Mouse (Mus musculus) frontal cortex, postnatal 36 days (tissue): ENCODE measurements at regions not wholly inside any gene's neighbourhood (a gene's known extent, or its start where the extent isn't known, plus 50 kb on each side); places are given as distances from the start of the nearest gene placed in this dataset.

Experiments used
- DNase-seq, 2 experiments: peaks; one replicate each; pipeline ENCODE4 v3.0.0; 2022; ENCODE audit warnings: low spot score in 2 of 2

DNA sequence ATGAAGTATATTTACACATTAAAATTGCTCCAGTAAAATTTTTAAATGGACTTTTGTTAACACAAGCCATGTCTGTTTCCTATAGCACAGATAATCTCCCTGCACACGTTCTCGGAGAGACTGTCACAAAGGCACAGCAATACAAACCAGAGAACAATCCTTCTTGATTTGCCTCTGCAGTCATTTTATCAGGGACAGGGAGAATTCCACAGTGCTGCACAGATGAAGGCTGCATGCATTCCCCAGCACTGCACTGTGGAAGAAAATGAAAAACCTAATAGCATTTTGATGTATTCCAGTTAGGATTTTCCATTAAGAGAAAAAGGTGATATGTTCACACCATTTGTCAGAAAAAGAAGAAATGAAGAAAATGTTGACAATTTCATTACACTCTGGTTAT lies 63.4 kb upstream of the 1700008P02Rik start:
- no peak for DNase-seq

GRCm38 (mm10) chr3:6681411-6681810 lies 61.2 kb upstream of the 1700008P02Rik start:
- no peak for DNase-seq

GRCm38 (mm10) chr3:6676382-6676781 lies 56.1 kb upstream of the 1700008P02Rik start:
- DNase-seq: no peak

DNA sequence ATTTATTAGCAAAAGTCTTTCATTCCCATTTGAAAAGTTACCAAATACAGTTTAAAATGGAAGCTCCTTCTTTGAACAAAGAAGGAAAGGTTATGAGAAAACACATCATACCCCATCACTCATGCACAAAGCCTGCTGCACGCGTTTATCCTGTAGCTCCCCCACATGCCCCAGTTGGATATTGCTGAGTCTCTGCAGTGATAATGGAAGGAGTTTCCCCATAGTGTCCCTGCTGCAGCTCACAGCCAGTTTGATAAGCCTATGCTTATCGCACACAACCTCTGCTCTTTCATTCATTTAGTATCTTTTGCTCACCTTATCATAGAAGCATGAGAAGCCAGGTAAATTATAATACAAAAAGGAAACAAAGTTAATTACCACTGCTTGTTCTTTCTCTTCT lies 55.1 kb upstream of the 1700008P02Rik start:
- DNase-seq: no peak
